Mouse (Mus musculus): Measurements from ENCODE around the gene Cdh18. TPM values are rescaled to one million over a fixed set of nuclear protein-coding genes. Genes with fewer than 3 reads are reported as not detected.
"Not testable (repeated sequence)": the region's sequence is repeated elsewhere in the genome, so short reads cannot be mapped to it uniquely, and the experiment has no call there.

The Cdh18 gene
- polyA plus RNA-seq, 1 experiment from 2014 or later, result 0.94 TPM

DNA sequence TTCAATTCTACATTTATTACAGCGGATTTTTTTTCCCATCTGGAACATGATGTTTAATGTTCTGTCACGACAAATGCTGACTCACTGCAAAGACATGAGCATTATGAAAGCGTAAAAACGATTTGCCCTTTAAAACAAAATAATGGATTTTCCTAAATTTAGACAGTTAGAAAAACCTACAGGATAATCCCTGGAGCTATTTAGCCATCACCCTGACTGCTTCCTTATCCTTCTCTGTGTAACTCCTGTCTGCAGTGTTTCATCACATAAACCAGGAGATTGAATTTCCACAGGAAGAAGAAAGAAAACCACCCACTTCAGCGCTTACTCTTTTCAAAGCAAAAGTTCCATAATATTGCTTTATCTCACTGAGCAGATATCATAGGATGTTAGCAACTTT, 431.3 kb downstream of the Cdh18 start:
- 88% methylated on average over 5 of the region's 5 CpGs for WGBS
- H3K4me1 ChIP-seq, result no peaks in the 10 kb centered on the region
- no peaks in the 10 kb centered on the region for H3K27me3 ChIP-seq
- no peak for ATAC-seq
- no peaks in the 10 kb centered on the region for H3K9me3 ChIP-seq (replicated peaks)
- no peak overlapping the region for H3K9ac ChIP-seq
- H3K4me3 ChIP-seq, result no peak overlapping the region
- H3K27ac ChIP-seq, result no peak overlapping the region
- H3K4me2 ChIP-seq, result no peak overlapping the region
- H3K36me3 ChIP-seq (ENCODE audit: poor library complexity, severe bottlenecking), result no peaks in the 10 kb centered on the region

DNA sequence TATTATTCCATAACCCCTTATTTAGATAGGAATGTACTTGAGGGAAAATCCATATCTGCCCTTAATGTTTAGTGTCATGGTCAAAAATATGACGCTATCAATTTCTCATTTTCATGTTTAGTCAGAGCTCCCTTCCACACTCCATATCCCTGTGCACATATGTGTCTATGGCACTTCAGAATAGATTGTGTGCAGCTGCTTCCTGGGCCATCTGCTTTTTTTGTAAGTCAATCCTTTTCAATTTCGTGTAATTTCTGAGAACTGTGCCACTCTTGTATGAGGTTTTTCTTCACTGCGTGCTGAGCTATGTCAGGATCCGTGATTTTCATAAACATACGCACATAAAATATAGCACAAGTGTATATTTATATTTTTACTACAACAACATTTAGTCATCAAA, 435.8 kb downstream of the Cdh18 start:
- Histone ChIP-seq H3K4me2 (no peak overlapping the region), H3K27ac (no peak overlapping the region), H3K4me3 (no peak overlapping the region), H3K4me1 (no peaks in the 10 kb centered on the region), H3K27me3 (no peaks in the 10 kb centered on the region), H3K9me3 (replicated peaks) (no peaks in the 10 kb centered on the region), H3K9ac (no peak overlapping the region), H3K36me3 (ENCODE audit: poor library complexity, severe bottlenecking) (no peaks in the 10 kb centered on the region)
- 83% methylated on average over 5 of the region's 5 CpGs for WGBS
- ATAC-seq, result no peak

DNA sequence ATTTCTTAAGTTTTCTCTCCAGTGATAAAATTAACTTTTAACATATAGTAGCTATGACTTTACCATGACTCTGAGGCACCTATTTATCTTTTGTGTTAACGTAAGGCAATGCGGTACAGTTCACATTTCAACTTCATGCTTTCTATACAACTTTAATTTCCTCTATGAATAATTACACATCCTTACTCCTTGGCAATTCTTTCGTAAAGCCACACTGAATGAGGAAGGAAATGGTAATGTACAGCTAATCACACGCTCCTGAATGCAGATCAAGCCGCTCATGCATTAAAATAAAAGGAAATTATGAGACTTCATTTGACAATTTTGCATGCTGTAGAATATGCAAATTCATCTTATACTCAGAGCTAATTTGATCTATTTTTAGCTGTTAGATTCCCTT, 467.9 kb downstream of the Cdh18 start:
- Histone ChIP-seq H3K27me3 (no peaks in the 10 kb centered on the region), H3K9ac (no peak overlapping the region), H3K36me3 (ENCODE audit: poor library complexity, severe bottlenecking) (no peaks in the 10 kb centered on the region), H3K9me3 (replicated peaks) (no peaks in the 10 kb centered on the region), H3K4me3 (no peak overlapping the region), H3K27ac (no peak overlapping the region), H3K4me1 (no peaks in the 10 kb centered on the region), H3K4me2 (no peak overlapping the region)
- 0 out of 2 replicates have a peak, but pooled peaks have one; percentile 24 for ATAC-seq
- 52% methylated on average over 5 of the region's 5 CpGs for WGBS

DNA sequence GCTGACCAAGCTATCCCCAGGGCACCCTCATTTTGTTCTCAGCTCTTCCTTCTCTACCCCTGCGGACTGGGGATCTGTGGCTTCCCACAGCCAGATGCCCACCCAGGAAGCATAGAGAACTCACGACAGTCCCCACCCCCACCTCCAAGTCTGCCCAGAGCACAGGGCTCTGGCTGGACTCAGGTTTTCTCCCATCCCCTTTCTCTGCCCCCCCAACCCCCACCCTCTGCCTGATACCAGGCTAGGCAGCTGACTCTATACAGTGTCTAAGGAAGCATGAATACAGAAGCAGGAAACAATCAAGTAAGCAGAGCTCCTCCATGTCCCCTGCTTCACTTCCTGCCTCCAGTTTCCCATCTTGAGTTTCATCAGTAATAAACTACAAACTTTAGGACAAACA, 472.3 kb downstream of the Cdh18 start:
- Histone ChIP-seq H3K36me3 (ENCODE audit: poor library complexity, severe bottlenecking) (no peaks in the 10 kb centered on the region), H3K9ac (no peak overlapping the region), H3K4me3 (no peak overlapping the region), H3K27me3 (no peaks in the 10 kb centered on the region), H3K27ac (no peak overlapping the region), H3K4me1 (no peaks in the 10 kb centered on the region), H3K4me2 (no peak overlapping the region), H3K9me3 (replicated peaks) (no peaks in the 10 kb centered on the region)
- ATAC-seq, result no peak
- WGBS, result 52% methylated on average over 2 of the region's 2 CpGs

DNA sequence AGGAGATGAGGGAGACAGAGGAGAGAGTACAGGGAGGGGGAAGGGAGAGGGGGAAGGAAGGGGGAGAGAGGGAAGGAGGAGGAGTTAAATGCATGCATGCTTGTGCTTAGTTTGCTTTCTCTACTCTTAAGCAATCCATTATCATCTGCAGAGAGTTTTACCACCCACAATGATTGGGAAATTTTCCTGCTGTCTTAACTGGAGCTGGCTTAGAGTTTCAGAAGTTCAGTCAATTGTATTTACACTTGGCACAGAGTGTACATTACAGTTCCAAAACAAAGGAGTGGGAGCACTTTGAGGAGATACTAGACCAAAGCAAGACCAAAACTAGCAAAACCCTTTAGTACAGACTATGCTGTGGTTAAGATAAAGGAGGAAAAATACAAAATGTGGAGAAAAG, 473.8 kb downstream of the Cdh18 start:
- no peak overlapping the region for H3K9ac ChIP-seq
- no peaks in the 10 kb centered on the region for H3K27me3 ChIP-seq
- H3K27ac ChIP-seq, result no peak overlapping the region
- no peaks in the 10 kb centered on the region for H3K9me3 ChIP-seq (replicated peaks)
- no peak overlapping the region for H3K4me2 ChIP-seq
- H3K4me3 ChIP-seq, result no peak overlapping the region
- H3K36me3 ChIP-seq (ENCODE audit: poor library complexity, severe bottlenecking), result no peaks in the 10 kb centered on the region
- no peak for ATAC-seq
- no peaks in the 10 kb centered on the region for H3K4me1 ChIP-seq

DNA sequence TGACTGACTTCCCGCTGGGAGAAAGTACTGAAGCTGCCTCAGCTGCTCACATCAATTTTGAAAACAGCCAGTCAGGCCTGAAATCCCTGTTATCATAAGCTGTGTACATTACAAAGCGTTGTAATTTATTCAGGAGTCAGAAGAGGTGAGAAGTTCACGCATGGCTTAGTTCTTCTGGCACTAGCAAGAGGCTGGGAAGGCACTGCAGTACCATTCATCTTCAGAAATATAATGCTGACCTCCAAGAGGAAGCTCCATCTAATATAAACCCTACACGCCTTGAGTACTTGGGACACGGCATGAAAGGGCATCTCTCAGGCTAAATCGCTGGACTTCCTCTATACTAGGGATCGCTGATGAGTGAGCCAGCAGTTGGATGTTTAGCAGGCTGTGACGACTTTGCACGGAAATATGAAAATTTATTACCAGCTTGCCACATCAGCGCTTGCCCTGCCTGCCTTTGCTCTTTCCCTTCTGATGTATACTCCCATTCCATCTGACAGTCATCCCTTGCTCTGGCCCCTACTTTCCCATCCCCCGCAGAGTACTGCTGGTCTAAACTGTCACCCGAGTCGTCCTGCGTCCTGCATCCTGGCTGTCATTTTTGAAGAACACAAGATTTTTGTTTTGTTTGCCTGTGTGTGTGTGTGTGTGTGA, 486.9 kb downstream of the Cdh18 start:
- H3K36me3 ChIP-seq (ENCODE audit: poor library complexity, severe bottlenecking), result no peaks in the 10 kb centered on the region
- WGBS, result 2% methylated on average over 14 of the region's 14 CpGs
- H3K9me3 ChIP-seq (replicated peaks), result no peaks in the 10 kb centered on the region
- H3K27ac ChIP-seq, result no peak overlapping the region; the same call in 1 of the 2 replicates
- H3K9ac ChIP-seq, result peak overlapping the region; percentile 68
- ATAC-seq, result peak; percentile 78
- H3K4me2 ChIP-seq, result peak overlapping the region; percentile 81
- peak overlapping the region; percentile 51 for H3K4me3 ChIP-seq
- H3K4me1 ChIP-seq, result peaks cover 12% of the 10 kb centered on the region
- H3K27me3 ChIP-seq, result no peaks in the 10 kb centered on the region

DNA sequence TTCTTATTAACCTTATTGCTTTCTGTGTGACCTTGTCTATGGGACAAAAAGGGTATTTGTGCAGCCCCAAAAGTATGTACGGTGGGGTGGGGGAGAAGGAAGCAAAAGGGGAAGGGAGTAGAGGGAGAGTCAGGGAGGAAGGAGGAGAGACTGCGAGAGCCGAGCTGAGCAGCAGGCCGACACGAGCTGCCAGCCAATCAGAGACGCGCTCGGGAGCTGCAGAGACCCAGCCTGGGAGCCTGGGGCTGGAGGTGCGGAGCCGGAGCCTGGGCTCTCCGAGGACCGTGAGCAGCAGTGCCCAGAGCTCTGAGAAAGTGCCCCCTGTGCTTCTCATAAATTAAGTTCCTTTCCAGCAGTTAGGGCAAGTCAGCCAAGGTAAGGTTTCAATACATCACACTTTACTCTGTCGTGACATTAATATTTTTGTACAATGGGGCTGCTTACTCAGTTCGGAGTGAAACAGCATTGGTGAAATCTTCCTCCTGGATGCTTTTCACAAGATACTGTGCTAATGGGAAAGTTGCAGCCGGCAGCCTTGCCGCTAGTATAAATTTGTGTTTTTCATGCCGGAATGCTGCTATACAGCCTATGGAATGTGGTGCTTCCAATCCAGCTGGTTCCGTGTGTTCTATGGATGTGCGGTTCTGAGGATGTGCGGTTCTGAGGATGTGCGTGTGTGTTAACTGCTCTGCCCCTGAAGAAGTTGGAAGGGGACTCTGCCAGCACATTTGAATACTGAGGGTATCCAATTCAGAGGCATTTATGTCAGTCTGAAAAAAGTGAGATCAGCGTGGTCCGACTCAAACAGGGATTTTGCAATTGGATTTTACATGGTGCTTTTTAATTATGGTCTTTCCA, 487.6 kb downstream of the Cdh18 start:
- ATAC-seq, result peak; percentile 100
- Histone ChIP-seq H3K9ac (peak overlapping the region; percentile 68), H3K27ac (no peak overlapping the region), H3K36me3 (ENCODE audit: poor library complexity, severe bottlenecking) (no peaks in the 10 kb centered on the region), H3K9me3 (replicated peaks) (no peaks in the 10 kb centered on the region), H3K4me1 (peaks cover 12% of the 10 kb centered on the region), H3K4me3 (peak overlapping the region; percentile 51), H3K4me2 (peak overlapping the region; percentile 81), H3K27me3 (no peaks in the 10 kb centered on the region)
- 4% methylated on average over 23 of the region's 23 CpGs for WGBS

DNA sequence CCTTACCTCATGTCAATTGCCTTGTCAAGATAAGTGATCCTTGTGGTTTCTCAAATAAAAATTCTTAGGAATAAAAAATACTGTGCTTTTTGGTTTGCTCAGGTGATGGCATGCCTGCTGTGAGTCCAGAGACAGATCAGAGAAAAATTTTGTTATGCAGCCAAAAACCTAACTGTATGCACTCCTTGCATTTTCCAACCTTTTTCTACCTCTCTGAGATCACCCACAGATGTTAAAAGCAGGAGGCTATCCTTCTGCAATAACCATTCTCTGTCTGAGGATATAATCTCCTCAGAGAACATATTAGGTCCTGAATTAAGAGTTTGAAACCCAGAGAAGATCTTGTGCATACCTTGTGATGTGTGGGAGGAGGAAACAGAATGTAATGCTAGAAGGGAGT, 488.7 kb downstream of the Cdh18 start:
- Histone ChIP-seq H3K27me3 (no peaks in the 10 kb centered on the region), H3K9me3 (replicated peaks) (no peaks in the 10 kb centered on the region), H3K27ac (no peak overlapping the region), H3K4me3 (no peak overlapping the region), H3K9ac (no peak overlapping the region), H3K4me1 (peaks cover 12% of the 10 kb centered on the region), H3K4me2 (no peak overlapping the region), H3K36me3 (ENCODE audit: poor library complexity, severe bottlenecking) (no peaks in the 10 kb centered on the region)
- no peak for ATAC-seq

DNA sequence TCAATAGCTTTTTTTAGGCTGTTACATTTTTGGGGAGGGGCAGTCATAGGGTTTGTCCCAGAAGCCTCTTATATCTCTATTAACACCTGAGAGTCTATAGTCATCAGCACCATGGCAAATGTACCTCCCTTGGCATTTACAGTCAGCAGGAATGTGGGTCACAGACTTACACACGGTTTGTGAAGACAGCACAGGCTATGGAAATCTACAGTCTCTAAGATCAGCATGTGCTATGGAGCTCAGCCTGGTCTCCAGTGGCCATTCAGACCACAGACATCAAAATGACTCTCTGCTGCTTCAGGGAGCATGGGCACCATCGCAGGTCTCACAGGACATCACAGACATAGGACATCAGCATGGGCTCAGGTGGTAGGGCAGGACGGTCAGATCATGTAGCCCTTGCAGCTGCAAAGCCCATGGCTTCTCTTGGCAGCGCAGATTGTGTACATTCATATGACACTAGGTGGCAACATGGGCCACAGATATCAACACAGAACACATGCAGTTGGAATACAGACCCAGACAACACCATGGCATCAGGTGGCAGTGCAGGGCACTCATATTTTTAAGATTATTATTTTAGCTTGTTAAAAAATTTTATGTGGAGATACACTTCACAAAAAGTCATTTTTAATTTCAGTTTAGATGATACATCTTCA, 497.4 kb downstream of the Cdh18 start:
- H3K9ac ChIP-seq, result no peak overlapping the region
- H3K4me2 ChIP-seq, result no peak overlapping the region
- 78% methylated on average over 4 of the region's 4 CpGs for WGBS
- no peak overlapping the region for H3K4me3 ChIP-seq
- H3K27ac ChIP-seq, result no peak overlapping the region
- H3K4me1 ChIP-seq, result no peaks in the 10 kb centered on the region
- H3K9me3 ChIP-seq (replicated peaks), result no peaks in the 10 kb centered on the region
- no peaks in the 10 kb centered on the region for H3K27me3 ChIP-seq
- no peaks in the 10 kb centered on the region for H3K36me3 ChIP-seq (ENCODE audit: poor library complexity, severe bottlenecking)
- ATAC-seq, result no peak

DNA sequence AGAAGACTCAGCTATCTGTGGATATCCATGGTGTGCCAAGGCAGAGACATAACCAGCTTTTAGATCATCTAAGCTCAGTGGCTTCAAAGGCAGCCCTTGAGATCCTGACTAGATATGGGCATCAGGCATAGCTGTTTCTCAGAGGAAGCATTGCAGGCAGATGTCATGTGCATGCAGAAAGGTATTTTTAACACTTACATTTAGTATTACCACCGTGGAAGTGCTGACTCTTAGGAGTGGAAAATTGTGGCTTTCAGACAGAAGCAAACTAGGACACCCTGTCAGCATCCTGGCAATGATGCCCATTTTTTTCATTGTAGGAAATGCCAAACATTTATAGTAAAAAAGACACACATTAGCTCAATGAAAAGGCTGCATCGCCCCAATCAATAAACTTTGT, 503.2 kb downstream of the Cdh18 start:
- ATAC-seq, result no peak
- no peak overlapping the region for H3K27ac ChIP-seq
- WGBS, result 82% methylated on average over 2 of the region's 2 CpGs

DNA sequence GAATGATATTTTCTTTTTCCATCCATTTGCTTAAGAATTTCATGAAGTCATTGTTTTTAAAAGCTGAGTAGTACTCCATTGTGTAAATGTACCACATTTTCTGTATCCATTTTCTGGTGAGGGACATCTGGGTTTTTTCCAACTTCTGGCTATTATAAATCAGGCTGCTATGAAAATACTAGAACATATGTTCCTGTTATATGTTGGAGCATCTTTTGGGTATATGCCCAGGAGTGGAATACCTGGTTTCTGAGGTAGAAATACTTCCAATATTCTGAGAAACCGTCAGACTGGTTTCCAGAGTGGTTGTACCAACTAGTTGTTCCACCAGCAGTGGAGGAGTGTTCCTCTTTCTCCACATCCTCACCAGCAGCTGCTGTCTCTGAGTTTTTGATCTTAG, 536.5 kb downstream of the Cdh18 start:
- H3K36me3 ChIP-seq (ENCODE audit: poor library complexity, severe bottlenecking); H3K27ac ChIP-seq; ATAC-seq; H3K9me3 ChIP-seq (replicated peaks); H3K4me3 ChIP-seq; H3K4me2 ChIP-seq; H3K9ac ChIP-seq; H3K27me3 ChIP-seq; H3K4me1 ChIP-seq: not testable (repeated sequence)
- WGBS, result 85% methylated on average over 1 of the region's 1 CpGs

More for the DNA sequence above, 503.2 kb downstream of the Cdh18 start:
- H3K9me3 ChIP-seq (replicated peaks), result no peaks in the 10 kb centered on the region
- H3K4me1 ChIP-seq, result no peaks in the 10 kb centered on the region
- H3K4me3 ChIP-seq, result no peak overlapping the region
- H3K27me3 ChIP-seq, result no peaks in the 10 kb centered on the region
- H3K4me2 ChIP-seq, result no peak overlapping the region
- no peak overlapping the region for H3K9ac ChIP-seq
- no peaks in the 10 kb centered on the region for H3K36me3 ChIP-seq (ENCODE audit: poor library complexity, severe bottlenecking)

DNA sequence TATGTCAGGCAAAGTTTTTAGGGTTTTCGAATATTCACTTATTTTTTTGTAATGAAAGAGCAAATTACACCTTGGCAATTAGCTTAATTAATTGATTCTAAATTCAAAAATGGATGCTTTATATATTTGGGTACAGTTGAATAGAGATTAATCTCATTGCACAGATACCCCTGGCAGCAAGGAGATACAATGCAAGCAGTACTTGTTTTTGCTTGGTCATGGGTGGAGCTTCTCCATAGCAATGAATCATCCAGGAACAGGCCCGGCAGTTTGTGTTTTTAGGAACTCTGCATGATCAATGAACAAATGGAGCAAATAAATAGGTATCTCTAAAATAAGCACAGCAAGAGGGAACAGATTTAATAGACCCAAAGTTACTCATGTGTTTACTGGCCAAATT, 538.7 kb downstream of the Cdh18 start:
- no peaks in the 10 kb centered on the region for H3K4me1 ChIP-seq
- H3K9ac ChIP-seq, result no peak overlapping the region
- H3K27me3 ChIP-seq, result no peaks in the 10 kb centered on the region
- WGBS, result 82% methylated on average over 2 of the region's 2 CpGs
- ATAC-seq, result no peak
- no peak overlapping the region for H3K4me2 ChIP-seq
- H3K9me3 ChIP-seq (replicated peaks), result no peaks in the 10 kb centered on the region
- no peak overlapping the region for H3K27ac ChIP-seq
- no peak overlapping the region for H3K4me3 ChIP-seq
- H3K36me3 ChIP-seq (ENCODE audit: poor library complexity, severe bottlenecking), result no peaks in the 10 kb centered on the region
